Mouse (Mus musculus) erythroblast, embryonic 14.5 days (primary cell): ENCODE results near the gene Shc2. TPM values are rescaled to one million over a fixed set of nuclear protein-coding genes. Genes with fewer than 3 reads are reported as not detected.

ENCODE experiments used
- H3K27me3 ChIP-seq: 2 replicates; pipeline ENCODE4 v1.6.1; 2012; ENCODE audit warnings: inconsistent platforms; ENCODE audit not compliant: control insufficient read depth
- H3K36me3 ChIP-seq: 2 replicates; pipeline ENCODE4 v1.6.1; 2012; ENCODE audit warnings: mild to moderate bottlenecking, inconsistent platforms; ENCODE audit not compliant: control insufficient read depth
- H3K4me1 ChIP-seq: 2 replicates; pipeline ENCODE4 v1.6.1; 2012; ENCODE audit warnings: inconsistent platforms; ENCODE audit not compliant: control insufficient read depth
- H3K4me3 ChIP-seq: replicated peaks from 2 replicates; pipeline ENCODE3; 2012; ENCODE audit warnings: moderate library complexity, mild to moderate bottlenecking, inconsistent platforms
- H3K9me3 ChIP-seq: 2 replicates; pipeline ENCODE4 v1.6.1; 2012; ENCODE audit warnings: low read length, inconsistent platforms, mixed read lengths; ENCODE audit not compliant: control insufficient read depth
- GATA1 ChIP-seq: IDR thresholded peaks from 2 replicates; pipeline ENCODE4 v1.6.1; 2012; ENCODE audit warnings: low read length, inconsistent platforms, mixed read lengths
- TAL1 ChIP-seq: IDR thresholded peaks from 3 replicates; pipeline ENCODE4 v1.6.1; 2012; ENCODE audit warnings: low read length, inconsistent platforms, mixed read lengths
- polyA plus RNA-seq: library from polyadenylated mRNA; stranded (reverse); fragments of >175 nt; gene quantifications from 2 replicates; pipeline ENCODE4 v1.2.3, GENCODE M21; 2012

The Shc2 gene
- polyA plus RNA-seq, 1 experiment, result not detected

DNA sequence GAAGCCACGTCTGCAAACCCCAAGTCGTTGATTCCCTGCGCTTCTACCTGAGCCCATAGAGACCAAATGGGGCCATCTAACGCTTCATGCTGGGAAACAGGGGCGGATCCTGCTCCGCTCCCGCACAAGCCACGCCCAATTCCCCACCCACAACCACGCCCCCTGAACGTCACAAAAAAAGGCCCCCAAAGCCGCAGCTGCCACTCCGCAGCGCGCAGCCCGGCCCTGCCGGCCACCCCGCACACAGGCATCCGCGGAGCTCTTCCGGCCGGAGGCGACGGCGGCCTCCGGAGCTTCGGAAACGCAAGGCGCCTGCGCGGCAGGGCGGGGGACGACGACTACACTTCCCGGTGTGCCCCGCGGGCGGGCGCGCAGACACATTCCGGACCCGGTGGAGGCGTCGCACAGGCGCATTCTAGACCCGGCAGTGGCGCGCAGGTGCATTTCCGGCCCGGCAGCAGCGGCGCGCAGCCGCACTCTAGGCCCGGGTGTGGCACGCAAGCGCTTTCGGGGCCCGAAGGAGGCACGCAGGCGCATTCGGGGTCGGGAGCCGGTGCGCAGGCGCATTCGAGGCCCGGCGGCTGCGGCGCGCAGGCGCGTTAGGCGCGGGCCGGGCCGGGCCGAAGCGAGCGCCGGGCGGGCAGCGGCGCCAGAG, 44.0 kb upstream of the Shc2 start, which contains the start of gene Cdc34:
Gene Cdc34 (plus strand): TSS at position 605 of the 655 bp plus-strand sequence.
- Histone ChIP-seq H3K9me3 (no peaks in the 10 kb centered on the region), H3K4me3 (peak within 1 kb of the TSS; percentile 88), H3K36me3 (peaks cover 37% of the 10 kb centered on the region), H3K27me3 (peaks cover 5% of the 10 kb centered on the region), H3K4me1 (peaks cover 57% of the 10 kb centered on the region)
- no peak for TF ChIP-seq TAL1
- TF ChIP-seq GATA1, result no peak

DNA sequence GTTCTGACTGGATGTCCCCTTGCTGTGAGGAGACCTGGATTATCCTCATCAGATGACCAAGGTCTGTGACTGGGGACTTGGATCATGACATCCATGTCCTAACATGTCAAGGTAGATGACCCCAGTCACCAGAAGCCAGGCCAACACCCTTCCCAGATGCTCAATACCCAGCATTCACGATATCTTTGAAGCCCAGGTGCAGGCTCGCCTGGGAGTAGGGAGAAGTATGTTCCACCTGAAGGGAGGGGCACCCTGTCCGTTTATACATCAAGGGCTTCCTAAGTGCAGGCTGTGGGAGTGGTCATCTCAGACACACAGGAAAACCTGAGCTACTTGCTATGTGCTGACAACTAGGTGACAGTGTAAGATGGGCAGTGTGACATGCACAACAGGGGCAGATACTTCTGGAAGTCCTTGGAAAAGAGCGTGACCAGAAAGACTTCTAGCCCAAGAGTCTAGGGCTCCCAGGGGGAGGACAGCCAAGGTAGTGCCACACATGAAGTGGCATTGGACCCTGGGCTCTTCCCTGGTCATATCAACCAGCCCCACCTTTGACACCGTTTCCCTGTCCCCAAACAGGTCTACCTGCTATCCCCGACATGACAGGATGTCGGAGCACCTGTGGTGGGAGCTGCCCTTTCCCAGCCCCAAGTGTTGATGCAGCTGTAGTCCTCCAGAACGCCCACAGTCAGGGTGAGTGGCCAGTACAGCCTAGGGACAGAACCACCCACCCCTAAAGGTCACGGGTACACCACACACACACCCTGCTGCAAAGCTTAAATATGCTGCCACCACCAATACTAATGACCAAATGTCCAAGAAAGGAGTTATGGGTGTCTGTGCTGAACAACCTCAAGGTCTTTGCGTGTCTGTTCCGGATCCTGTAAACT, 43.1 kb upstream of the Shc2 start:
- peak overlapping the region; percentile 88 for H3K4me3 ChIP-seq
- H3K36me3 ChIP-seq, result peaks cover 29% of the 10 kb centered on the region
- no peaks in the 10 kb centered on the region for H3K9me3 ChIP-seq
- TF ChIP-seq GATA1 (no peak), TAL1 (no peak)
- peaks cover 54% of the 10 kb centered on the region for H3K4me1 ChIP-seq
- H3K27me3 ChIP-seq, result peaks cover 5% of the 10 kb centered on the region

DNA sequence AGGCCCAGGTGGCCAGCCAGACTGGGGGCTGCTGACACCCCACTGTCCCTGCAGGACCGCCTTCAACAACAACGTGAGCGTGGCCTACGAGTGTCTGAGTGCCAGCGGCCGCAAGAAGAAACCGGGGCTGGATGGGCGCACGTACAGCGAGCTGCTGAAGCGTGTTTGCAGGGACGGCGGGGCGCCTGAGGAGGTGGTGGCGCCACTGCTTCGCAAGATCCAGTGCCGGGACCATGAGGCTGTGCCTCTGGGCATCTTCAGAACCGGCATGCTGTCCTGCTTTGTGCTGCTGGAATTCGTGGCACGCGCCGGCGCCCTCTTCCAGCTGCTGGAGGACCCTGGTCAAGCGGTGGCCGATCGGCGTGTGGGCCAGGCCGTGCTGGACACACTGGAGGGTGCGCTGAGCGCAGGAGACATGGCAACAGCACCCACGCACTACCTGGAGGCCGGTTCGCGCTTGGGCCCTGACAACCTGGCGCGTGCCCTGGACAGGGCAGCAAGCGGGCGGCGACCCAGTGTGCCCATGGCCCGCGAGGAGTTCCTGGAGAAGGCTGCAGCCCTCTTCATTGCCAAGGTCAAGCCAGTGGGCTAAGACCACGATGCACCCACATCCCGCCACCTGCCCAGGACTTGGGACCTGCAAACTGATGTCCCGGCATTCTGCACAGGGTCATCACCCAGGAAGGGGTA, 37.8 kb upstream of the Shc2 start:
- Histone ChIP-seq H3K9me3 (no peaks in the 10 kb centered on the region), H3K27me3 (peaks cover 5% of the 10 kb centered on the region), H3K36me3 (peaks cover 22% of the 10 kb centered on the region), H3K4me3 (no peak overlapping the region), H3K4me1 (peaks cover 23% of the 10 kb centered on the region)
- no peak for TF ChIP-seq GATA1
- no peak for TF ChIP-seq TAL1

DNA sequence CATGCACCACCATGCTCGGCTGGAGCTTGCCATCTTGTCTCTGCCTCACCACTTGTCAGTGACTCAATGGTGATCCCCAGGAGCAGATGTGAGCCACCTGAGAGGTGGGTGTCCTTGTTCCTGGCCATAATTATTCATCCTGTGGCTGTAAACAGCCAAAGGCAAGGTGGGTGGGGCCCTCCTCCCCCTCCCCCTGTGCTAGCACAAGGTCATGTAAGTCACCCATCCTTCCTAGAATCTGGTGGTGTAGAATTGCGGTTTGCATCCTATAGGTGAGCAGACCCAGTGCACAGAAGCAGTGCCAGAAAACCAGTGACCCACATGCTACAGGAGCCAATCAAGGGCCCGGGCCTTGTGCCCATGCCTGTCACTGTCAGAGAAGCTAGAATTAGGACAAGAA, 35.3 kb upstream of the Shc2 start:
- H3K4me3 ChIP-seq, result no peak overlapping the region
- peaks cover 32% of the 10 kb centered on the region for H3K4me1 ChIP-seq
- TF ChIP-seq TAL1 (no peak), GATA1 (no peak)
- H3K27me3 ChIP-seq, result no peaks in the 10 kb centered on the region
- peaks cover 22% of the 10 kb centered on the region for H3K36me3 ChIP-seq
- H3K9me3 ChIP-seq, result no peaks in the 10 kb centered on the region

DNA sequence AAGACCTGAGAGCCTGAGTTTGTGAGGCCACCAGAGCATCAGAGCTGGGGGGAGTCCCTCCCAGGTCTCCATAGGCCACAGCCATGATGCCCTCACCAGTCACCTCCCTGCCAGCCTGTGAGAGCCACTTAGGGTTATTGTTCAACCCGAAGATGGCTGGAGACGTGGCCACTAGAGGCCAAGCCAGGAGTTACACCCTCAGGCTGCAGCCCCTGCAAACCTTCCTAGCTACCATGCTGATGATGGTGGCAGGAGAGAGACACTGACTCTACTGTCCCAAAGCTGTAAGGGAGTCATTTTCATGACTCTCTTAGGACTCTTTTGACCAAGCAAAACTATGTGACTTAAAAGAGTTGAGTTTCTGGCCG, 34.4 kb upstream of the Shc2 start:
- H3K4me1 ChIP-seq, result peaks cover 33% of the 10 kb centered on the region
- H3K27me3 ChIP-seq, result no peaks in the 10 kb centered on the region; the same call in 1 of the 2 replicates
- H3K9me3 ChIP-seq, result no peaks in the 10 kb centered on the region
- TF ChIP-seq TAL1 (no peak), GATA1 (no peak)
- H3K4me3 ChIP-seq, result no peak overlapping the region
- peaks cover 22% of the 10 kb centered on the region for H3K36me3 ChIP-seq

DNA sequence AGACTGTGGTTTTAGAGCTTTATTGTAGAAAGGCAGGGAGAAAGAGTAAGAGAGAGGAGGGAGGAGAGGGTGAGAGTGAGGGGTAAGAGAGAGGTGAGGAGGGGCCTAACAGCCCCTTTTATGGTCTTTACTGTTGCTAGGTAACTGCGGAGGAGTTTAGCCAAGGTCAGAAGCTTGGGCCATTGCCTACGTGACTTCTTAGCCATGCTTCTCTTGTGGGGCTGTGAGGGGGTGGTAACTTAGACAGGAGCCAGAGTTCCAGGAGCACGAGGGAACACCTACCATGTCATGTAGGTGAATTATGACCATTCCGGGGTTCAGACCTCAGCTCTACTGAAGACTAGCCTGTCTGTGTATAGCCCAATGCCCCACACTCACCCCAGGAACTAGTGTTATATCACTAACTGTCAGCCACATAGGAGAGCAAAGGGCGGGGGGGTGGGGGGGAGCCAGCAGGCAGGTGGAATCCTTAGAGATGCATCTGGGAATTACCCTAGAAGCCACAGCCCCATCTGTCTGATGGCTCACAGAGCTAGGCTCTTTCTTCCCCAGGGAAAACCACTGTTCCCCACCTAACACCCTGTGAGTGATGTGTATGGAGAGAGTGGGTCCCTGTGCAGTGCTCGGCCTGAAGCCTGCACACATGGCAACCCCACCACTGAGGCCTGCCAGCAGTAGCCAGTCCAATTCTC, 33.8 kb upstream of the Shc2 start:
- H3K4me3 ChIP-seq, result no peak overlapping the region
- H3K27me3 ChIP-seq, result peaks cover 2% of the 10 kb centered on the region
- H3K36me3 ChIP-seq, result peaks cover 22% of the 10 kb centered on the region
- no peak for TF ChIP-seq TAL1
- no peak for TF ChIP-seq GATA1
- H3K9me3 ChIP-seq, result no peaks in the 10 kb centered on the region
- H3K4me1 ChIP-seq, result peaks cover 33% of the 10 kb centered on the region

DNA sequence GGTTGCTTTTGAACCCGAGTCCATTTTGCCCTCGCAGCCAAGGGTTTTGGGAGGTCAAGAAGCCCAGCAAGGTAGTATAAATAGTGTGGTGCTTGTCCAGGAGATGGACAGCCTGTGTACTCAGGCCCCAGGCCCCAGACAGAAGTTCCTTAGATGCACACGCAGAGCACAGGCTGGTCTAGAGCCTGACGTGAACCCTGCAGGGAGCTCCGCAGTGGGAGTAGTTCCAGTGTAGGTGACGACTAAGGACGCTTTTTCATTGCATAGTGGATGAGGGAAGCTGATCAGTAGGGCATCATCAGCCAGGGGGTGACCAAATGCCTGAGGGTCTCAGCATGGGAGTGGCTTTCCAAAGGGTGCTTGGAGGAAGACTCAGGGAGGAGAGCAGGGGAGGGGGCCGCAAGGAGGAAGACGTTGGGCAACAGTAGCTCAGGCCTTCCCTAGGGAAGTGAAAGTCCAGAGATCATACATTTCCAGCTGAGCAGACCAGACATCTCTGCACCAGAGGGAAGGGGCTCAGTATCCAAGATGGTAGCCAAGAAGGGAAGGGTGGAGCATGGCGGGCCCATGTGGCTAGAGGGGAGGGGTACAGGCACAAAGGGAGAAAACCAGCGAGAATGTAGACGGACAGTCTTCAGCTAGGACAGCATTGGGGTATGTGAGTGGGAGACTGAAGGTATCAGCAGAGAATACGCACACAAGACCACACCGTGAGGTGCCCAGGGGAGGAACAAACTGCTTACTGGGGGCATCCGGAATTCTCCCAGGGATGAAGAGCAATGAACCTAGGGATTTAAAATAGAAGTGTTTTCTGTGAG, 32.6 kb upstream of the Shc2 start:
- Histone ChIP-seq H3K9me3 (no peaks in the 10 kb centered on the region), H3K36me3 (peaks cover 15% of the 10 kb centered on the region), H3K4me1 (peaks cover 35% of the 10 kb centered on the region), H3K4me3 (peak overlapping the region; percentile 88), H3K27me3 (peaks cover 6% of the 10 kb centered on the region)
- no peak for TF ChIP-seq GATA1
- TF ChIP-seq TAL1, result no peak

DNA sequence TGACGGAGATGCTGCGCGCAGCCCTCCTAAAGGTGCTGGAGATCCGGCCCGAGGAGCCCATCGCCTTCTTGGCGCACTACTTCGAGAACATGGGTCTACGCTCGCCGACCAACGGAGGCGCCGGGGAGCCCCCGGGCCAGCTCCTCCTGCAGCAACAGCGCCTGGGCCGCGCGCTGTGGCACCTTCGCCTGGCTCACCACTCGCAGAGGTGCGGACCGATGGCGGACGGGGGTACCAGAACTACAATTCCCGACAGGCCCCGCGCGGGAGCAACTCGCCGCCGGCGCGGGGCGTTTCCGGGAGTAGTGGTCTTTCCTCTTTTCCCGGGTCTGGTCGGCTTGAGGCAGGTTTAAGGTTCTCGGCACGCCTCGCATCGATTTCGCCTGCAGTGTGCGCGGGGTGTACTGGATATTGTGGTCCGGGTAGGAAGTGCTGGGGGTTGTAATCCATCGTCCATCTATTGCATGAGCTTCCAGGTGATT, 31.9 kb upstream of the Shc2 start:
- Histone ChIP-seq H3K4me3 (peak overlapping the region; percentile 88), H3K36me3 (peaks cover 14% of the 10 kb centered on the region), H3K27me3 (peaks cover 6% of the 10 kb centered on the region), H3K4me1 (peaks cover 35% of the 10 kb centered on the region), H3K9me3 (no peaks in the 10 kb centered on the region)
- TF ChIP-seq GATA1 (no peak), TAL1 (no peak)
